Mouse (Mus musculus) ovary, adult 18-20 months (tissue): Measurements from ENCODE around the gene Hikeshi.

Experiments used
- DNase-seq: peaks from one replicate; pipeline ENCODE4 v3.0.0; 2022; ENCODE audit warnings: low spot score, mixed read lengths

Gene Hikeshi

GRCm38 (mm10) chr7:89913432-89914158 lies 27.4 kb downstream of the Hikeshi start:
- DNase-seq, result no peak

GRCm38 (mm10) chr7:89912356-89912755 lies 28.6 kb downstream of the Hikeshi start:
- DNase-seq, result no peak

- no peak for DNase-seq
These were observed 31.3 kb downstream of the Hikeshi start for GRCm38 (mm10) chr7:89909711-89910110.

DNA sequence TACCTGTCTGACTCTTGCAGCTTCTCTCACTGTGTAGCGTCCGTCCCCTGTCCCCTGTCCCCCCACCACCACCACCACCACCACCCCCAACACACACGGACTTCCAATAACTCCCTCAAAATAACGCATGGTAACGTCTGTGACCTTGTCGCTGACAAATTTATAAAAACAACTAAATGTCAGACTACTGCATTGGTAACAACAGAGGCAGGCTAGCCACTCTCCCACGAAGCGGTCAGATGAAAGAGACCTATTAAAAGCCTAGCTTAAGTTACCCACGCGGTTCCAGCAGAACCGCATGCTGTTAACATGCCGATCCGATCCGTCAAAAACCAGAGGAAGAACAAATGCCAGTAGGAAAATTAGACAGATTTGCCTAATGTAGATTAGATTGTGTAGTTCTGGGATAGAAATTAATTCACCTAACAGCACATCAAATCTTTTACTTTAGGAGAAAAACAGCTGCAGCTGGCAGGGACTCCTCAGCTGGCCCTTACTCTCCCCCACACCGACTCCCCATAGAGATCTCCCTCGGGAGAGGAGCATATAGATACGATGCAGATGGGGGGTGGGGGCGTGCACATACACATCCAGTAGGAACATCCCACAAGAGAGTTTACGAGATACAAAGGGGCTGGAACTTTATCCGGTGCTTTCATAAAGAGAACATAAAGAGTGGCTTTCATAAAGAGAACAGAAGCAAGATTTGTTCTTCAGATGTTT lies 31.9 kb downstream of the Hikeshi start:
- DNase-seq, result no peak

GRCm38 (mm10) chr7:89908421-89908820 lies 32.6 kb downstream of the Hikeshi start:
- no peak for DNase-seq

- DNase-seq, result peak; percentile 9
These were observed 33.1 kb downstream of the Hikeshi start for GRCm38 (mm10) chr7:89907950-89908349.

DNA sequence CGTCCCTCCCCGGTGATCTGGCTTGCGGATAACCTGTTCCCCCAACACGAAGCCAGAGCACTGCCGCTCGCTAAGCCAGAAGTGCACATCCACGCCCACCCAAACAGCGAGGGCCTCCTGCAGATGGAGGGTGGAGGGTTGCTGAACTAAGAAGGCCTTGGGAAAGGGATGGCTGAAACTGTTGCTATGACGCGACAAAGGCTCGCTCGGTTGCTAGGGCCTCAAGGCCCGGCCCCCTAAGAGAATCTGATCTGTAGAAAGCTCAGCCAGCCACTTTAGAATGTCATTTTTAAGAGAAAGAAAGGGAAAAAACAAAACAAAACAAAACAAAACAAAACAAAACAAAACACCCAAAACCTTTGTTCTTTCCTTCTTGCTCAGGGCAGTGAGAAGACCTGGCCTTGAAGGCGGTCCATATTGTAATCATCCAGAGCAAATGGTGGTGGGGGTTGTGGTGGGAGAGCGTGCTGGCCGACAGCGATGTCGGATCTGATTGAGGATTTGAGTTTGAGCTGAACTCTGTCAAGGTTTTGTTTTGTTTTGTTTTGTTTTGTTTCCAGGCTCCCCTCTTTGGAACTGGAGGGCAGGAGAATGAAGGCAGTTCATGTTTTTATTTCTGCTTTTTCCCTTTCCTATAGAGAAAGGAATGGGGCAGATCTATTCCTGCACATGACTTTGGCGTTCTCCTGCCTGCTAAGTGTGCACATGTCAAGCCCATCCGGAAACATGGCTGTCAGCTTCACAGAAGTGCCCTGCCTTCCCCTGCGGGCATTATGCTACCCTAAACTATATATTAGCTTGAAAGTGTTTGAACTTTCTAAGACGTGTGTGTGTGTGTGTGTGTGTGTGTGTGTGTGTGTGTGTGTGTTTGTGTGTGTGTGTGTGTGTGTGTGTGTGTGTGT lies 37.3 kb downstream of the Hikeshi start, which contains the start of gene Ccdc81:
Gene Ccdc81, minus strand, starts transcription at position 188 of the 902 bp plus-strand sequence.
- DNase-seq, result peak; percentile 29

DNA sequence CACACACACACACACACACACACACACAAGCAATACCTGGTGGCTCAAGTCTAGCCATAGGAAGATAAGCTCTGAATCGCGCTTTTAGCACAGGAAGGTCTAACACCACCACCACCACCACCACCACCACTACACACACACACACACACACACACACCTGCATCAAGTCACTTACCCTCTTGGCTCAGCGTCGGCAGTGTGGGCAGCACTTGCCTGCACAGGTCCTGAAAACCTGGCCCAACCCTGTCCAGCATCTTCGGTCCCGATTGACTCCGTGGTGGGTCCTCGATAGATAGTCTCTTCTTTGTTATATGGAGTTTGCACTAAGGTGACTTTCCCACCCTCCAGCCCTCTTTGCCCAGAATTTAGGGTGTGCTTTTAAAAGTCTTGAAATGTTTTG lies 38.0 kb downstream of the Hikeshi start:
- no peak for DNase-seq

DNA sequence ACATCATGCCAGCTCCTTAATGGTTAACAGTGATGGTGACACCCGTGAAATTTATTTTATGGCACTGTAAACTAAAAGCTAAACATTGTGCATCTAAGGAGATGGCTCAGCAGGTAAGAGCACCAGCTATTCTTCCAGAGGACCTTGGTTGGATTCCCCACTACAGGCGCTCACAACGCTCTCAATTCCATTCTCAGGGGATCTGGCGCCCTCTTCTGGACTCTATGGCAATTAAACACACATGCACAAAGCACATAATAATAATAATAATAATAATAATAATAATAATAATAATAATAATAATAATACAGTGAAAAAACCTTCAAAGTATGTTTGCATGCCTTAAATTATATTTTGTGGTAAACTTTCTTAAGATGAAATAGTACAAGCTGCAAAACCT lies 49.1 kb downstream of the Hikeshi start:
- no peak for DNase-seq

DNA sequence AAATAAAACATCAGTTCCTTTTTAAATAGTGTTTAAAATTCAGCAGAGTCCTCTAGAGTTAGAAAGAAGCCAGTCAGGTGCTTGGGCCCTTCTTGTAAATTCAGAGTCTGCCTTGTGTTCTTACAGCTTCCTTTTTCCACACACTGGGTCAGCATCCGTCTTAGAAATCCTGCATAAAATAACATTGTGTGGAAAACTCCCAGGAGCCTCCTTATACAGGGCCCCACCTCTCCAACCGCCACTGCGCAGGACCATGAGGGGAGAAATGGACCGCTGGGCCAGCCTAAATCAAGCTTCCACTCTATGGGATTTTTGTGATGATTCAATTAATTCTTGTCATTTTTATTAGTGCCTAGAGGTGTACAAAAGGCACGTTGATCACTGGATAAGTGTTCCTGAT lies 49.6 kb downstream of the Hikeshi start:
- no peak for DNase-seq

DNA sequence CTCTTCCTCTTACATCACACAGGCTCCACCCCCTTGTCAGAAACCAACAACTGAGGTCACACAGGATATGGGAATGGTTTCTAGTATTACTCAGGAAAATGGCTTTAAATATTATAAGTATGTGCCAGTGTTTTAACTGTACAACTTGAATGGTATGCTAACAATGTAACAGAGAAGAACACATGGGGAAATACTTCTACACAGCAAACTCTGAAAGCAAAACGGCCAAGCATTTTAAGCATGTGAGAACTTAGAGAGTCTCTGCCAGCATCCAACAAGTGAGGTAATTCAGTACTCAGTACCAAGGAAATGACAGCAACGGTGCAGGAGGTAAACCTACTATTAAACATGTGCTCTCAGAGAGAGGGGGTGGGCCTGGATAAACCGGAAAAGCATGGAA lies 56.5 kb downstream of the Hikeshi start:
- no peak for DNase-seq

GRCm38 (mm10) chr7:89879686-89880085 lies 61.3 kb downstream of the Hikeshi start:
- no peak for DNase-seq
